Mouse (Mus musculus) heart, postnatal 36 days (tissue): Measurements from ENCODE around the gene Actl6b. TPM values are rescaled to one million over a fixed set of nuclear protein-coding genes. Genes with fewer than 3 reads are reported as not detected.

Experiments
- DNase-seq, 2 experiments: peaks; one replicate each; pipeline ENCODE4 v3.0.0; 2021 to 2022
- intact Hi-C: fragments of 180-260 bp; cut with DNase I; formaldehyde crosslinking; loops from one replicate; pipeline ENCODE4 v1.15.1; 2025
- total RNA-seq, 2 experiments: library from RNA; stranded (reverse); gene quantifications; 2 replicates each; pipeline ENCODE4 v1.2.3; 2021

The Actl6b gene
- total RNA-seq, 2 experiments from 2014 or later = not detected

- no peak for DNase-seq
- intact Hi-C loops = no loop called here
These were observed 3.5 kb upstream of the Actl6b start for GRCm38 (mm10) chr5:137549840-137550239.

GRCm38 (mm10) chr5:137551119-137551518 lies 2.2 kb upstream of the Actl6b start:
- intact Hi-C loops = no loop called here
- DNase-seq = no peak

- intact Hi-C loops = no loop called here
- no peak for DNase-seq
These were observed 317 bp upstream of the Actl6b start for GRCm38 (mm10) chr5:137553000-137553399.

GRCm38 (mm10) chr5:137553898-137554297 lies 581 bp downstream of the Actl6b start:
- DNase-seq = no peak
- intact Hi-C loops = no loop called here

GRCm38 (mm10) chr5:137561556-137561955 lies 8.2 kb downstream of the Actl6b start:
- intact Hi-C loops = no loop called here
- no peak for DNase-seq

GRCm38 (mm10) chr5:137562965-137563364 lies 9.6 kb downstream of the Actl6b start:
- DNase-seq = no peak
- intact Hi-C loops = no loop called here

- DNase-seq = no peak
- intact Hi-C loops = no loop called here
These were observed 12.4 kb downstream of the Actl6b start for GRCm38 (mm10) chr5:137565744-137566143.

- DNase-seq = no peak
- intact Hi-C loops = no loop called here
These were observed 13.1 kb downstream of the Actl6b start for GRCm38 (mm10) chr5:137566416-137566815.

GRCm38 (mm10) chr5:137568223-137568798 lies 15.0 kb downstream of the Actl6b start:
- no peak for DNase-seq
- intact Hi-C loops = no loop called here

GRCm38 (mm10) chr5:137569031-137569430 lies 15.7 kb downstream of the Actl6b start:
- intact Hi-C loops = no loop called here
- no peak for DNase-seq

GRCm38 (mm10) chr5:137569665-137570064 lies 16.3 kb downstream of the Actl6b start, which contains the start of gene Tfr2:
Gene Tfr2 (plus strand): TSS chr5:137569840.
- peak; percentile 37 to 51 for DNase-seq
- intact Hi-C loops = no loop called here

GRCm38 (mm10) chr5:137570181-137570580 lies 16.9 kb downstream of the Actl6b start:
- intact Hi-C loops = no loop called here
- DNase-seq = no peak

- intact Hi-C loops = no loop called here
- no peak for DNase-seq
These were observed 17.6 kb downstream of the Actl6b start for GRCm38 (mm10) chr5:137570691-137571586.

- intact Hi-C loops = no loop called here
- DNase-seq = peak; percentile 34 to 47
These were observed 21.2 kb downstream of the Actl6b start for GRCm38 (mm10) chr5:137574470-137574901.

GRCm38 (mm10) chr5:137580246-137580645 lies 26.9 kb downstream of the Actl6b start:
- intact Hi-C loops = no loop called here
- DNase-seq = no peak

GRCm38 (mm10) chr5:137582702-137583101 lies 29.4 kb downstream of the Actl6b start:
- intact Hi-C loops = no loop called here
- no peak for DNase-seq

GRCm38 (mm10) chr5:137583670-137584169 lies 30.4 kb downstream of the Actl6b start:
- peak; percentile 27 to 39 for DNase-seq
- intact Hi-C loops = loop anchor here (2.0 kb wide), 1 partner anchor 69 kb away; no protein-coding TSS in a partner anchor

- peak; percentile 68 to 73 for DNase-seq
- intact Hi-C loops = loop anchor here (2.0 to 5.0 kb wide), 4 partner anchors 42 to 172 kb away; partner anchors contain the start of genes Fbxo24, Gm20605 and Lrch4
These were observed 31.7 kb downstream of the Actl6b start for GRCm38 (mm10) chr5:137584976-137585375.

- no peak for DNase-seq
- intact Hi-C loops = no loop called here
These were observed 37.2 kb downstream of the Actl6b start for GRCm38 (mm10) chr5:137590507-137590906.

GRCm38 (mm10) chr5:137595921-137596320 lies 42.6 kb downstream of the Actl6b start:
- intact Hi-C loops = no loop called here
- no peak for DNase-seq

GRCm38 (mm10) chr5:137596601-137597261 lies 43.4 kb downstream of the Actl6b start:
- intact Hi-C loops = no loop called here
- DNase-seq = no peak
